Mouse (Mus musculus) 3T3-L1 (cell line): Measurements from ENCODE around the gene Tmem262.

Experiments used
- DNase-seq: peaks from one replicate; pipeline ENCODE4 v3.0.0-alpha.2; 2015; ENCODE audit warnings: low read depth, low spot score

The Tmem262 gene

GRCm38 (mm10) chr19:6101186-6101585, 21.4 kb downstream of the Tmem262 start:
- no peak for DNase-seq

- no peak for DNase-seq
These were observed 22.5 kb downstream of the Tmem262 start for GRCm38 (mm10) chr19:6102169-6102853.

- DNase-seq = no peak
These were observed 24.6 kb downstream of the Tmem262 start for GRCm38 (mm10) chr19:6104476-6104875.

- DNase-seq = no peak
These were observed 25.8 kb downstream of the Tmem262 start, which contains the start of gene Naaladl1 for GRCm38 (mm10) chr19:6105586-6105985. TSS of gene Naaladl1 (plus strand) at chr19:6105782.

- no peak for DNase-seq
These were observed 33.3 kb downstream of the Tmem262 start for GRCm38 (mm10) chr19:6113116-6113515.

GRCm38 (mm10) chr19:6116113-6116850, 36.4 kb downstream of the Tmem262 start:
- no peak for DNase-seq

GRCm38 (mm10) chr19:6117346-6117985, 37.6 kb downstream of the Tmem262 start:
- DNase-seq = peak; percentile 53

- peak; percentile 98 for DNase-seq
These were observed 38.3 kb downstream of the Tmem262 start, which contains the start of gene Sac3d1 for GRCm38 (mm10) chr19:6117986-6118676. TSS of gene Sac3d1 (minus strand) at chr19:6118650.

- no peak for DNase-seq
These were observed 38.9 kb downstream of the Tmem262 start for GRCm38 (mm10) chr19:6118677-6119185.

- no peak for DNase-seq
These were observed 41.9 kb downstream of the Tmem262 start for GRCm38 (mm10) chr19:6121761-6122160.

- peak; percentile 43 for DNase-seq
These were observed 43.5 kb downstream of the Tmem262 start for GRCm38 (mm10) chr19:6123330-6123729.

- peak; percentile 63 for DNase-seq
These were observed 45.1 kb downstream of the Tmem262 start for GRCm38 (mm10) chr19:6124898-6125297.

- DNase-seq = peak; percentile 85
These were observed 46.5 kb downstream of the Tmem262 start for GRCm38 (mm10) chr19:6126289-6126688.

- peak; percentile 28 for DNase-seq
These were observed 47.2 kb downstream of the Tmem262 start for GRCm38 (mm10) chr19:6126789-6127580.

GRCm38 (mm10) chr19:6127760-6128341, 48.0 kb downstream of the Tmem262 start, which contains the start of gene Snx15:
TSS of gene Snx15 (minus strand) at chr19:6128304.
- peak; percentile 98 for DNase-seq
